Mouse (Mus musculus) activated CD4-positive, CD25-positive, alpha-beta regulatory T cell, adult 4 months (primary cell): Measurements from ENCODE around the gene Slc35e2. TPM values are rescaled to one million over a fixed set of nuclear protein-coding genes. Genes with fewer than 3 reads are reported as not detected.

Experiments
- polyA plus RNA-seq, 2 experiments: library from polyadenylated mRNA; unstranded; fragments of 100-300 nt; shearing (Covaris generic); gene quantifications; one replicate each; pipeline ENCODE4 v1.2.1; 2017

Gene Slc35e2
- polyA plus RNA-seq, 2 experiments from 2014 or later, result 6.2 to 8.3 TPM

Other genes starting within 250 kb of the Slc35e2 start
- gene Prkcz, start 240.1 kb upstream of the Slc35e2 start, polyA plus RNA-seq, result 1 to 10 TPM; 6.5 to 8.3 TPM
- under 1 TPM in 1 of 2 experiments, not detected in 1; 0.41 TPM for gene Gabrd, start 203.3 kb upstream of the Slc35e2 start, polyA plus RNA-seq
- 1 to 10 TPM; 1.8 to 2.1 TPM for gene Cfap74, start 192.2 kb upstream of the Slc35e2 start, polyA plus RNA-seq
- not detected for gene Tmem52, start 132.3 kb upstream of the Slc35e2 start, polyA plus RNA-seq
- 100 to 1,000 TPM in 1 of 2 experiments, 10 to 100 TPM in 1; 90.9 to 196 TPM for gene Gnb1, start 110.1 kb upstream of the Slc35e2 start, polyA plus RNA-seq
- 10 to 100 TPM; 42.7 to 49.1 TPM for gene Nadk, start 39.0 kb upstream of the Slc35e2 start, polyA plus RNA-seq
- 10 to 100 TPM; 74.7 to 99.8 TPM for gene Cdk11b, start 23.4 kb downstream of the Slc35e2 start, polyA plus RNA-seq
- gene Gm10563, start 44.0 kb downstream of the Slc35e2 start, polyA plus RNA-seq, result not detected
- not detected for gene Mmp23, start 52.0 kb downstream of the Slc35e2 start, polyA plus RNA-seq
- 1 to 10 TPM; 2.2 to 6.4 TPM for gene Mib2, start 67.8 kb downstream of the Slc35e2 start, polyA plus RNA-seq
- gene Fndc10, start 92.9 kb downstream of the Slc35e2 start, polyA plus RNA-seq, result 1 to 10 TPM; 1.2 to 1.9 TPM
- gene Ssu72, start 103.4 kb downstream of the Slc35e2 start, polyA plus RNA-seq, result 100 to 1,000 TPM; 158 to 181 TPM
- gene Tmem240, start 133.4 kb downstream of the Slc35e2 start, polyA plus RNA-seq, result under 1 TPM in 1 of 2 experiments, not detected in 1; 0.22 TPM
- gene Atad3a, start 159.7 kb downstream of the Slc35e2 start, polyA plus RNA-seq, result 10 to 100 TPM; 16.3 to 21.0 TPM
- gene Vwa1, start 173.3 kb downstream of the Slc35e2 start, polyA plus RNA-seq, result under 1 TPM in 1 of 2 experiments, not detected in 1; 0.09 TPM
- gene Tmem88b, start 184.5 kb downstream of the Slc35e2 start, polyA plus RNA-seq, result under 1 TPM in 1 of 2 experiments, not detected in 1; 0.16 TPM
- not detected for gene Ankrd65, start 189.0 kb downstream of the Slc35e2 start, polyA plus RNA-seq
- gene Mrpl20, start 201.5 kb downstream of the Slc35e2 start, polyA plus RNA-seq, result 100 to 1,000 TPM; 160 to 164 TPM
- gene Ccnl2, start 211.1 kb downstream of the Slc35e2 start, polyA plus RNA-seq, result 100 to 1,000 TPM; 115 to 122 TPM
- 100 to 1,000 TPM; 216 TPM for gene Aurkaip1, start 229.9 kb downstream of the Slc35e2 start, polyA plus RNA-seq
- gene Mxra8, start 238.3 kb downstream of the Slc35e2 start, polyA plus RNA-seq, result 1 to 10 TPM; 4.1 to 9.9 TPM
- gene Dvl1, start 246.0 kb downstream of the Slc35e2 start, polyA plus RNA-seq, result 1 to 10 TPM; 2.1 to 2.7 TPM